Mouse (Mus musculus) midbrain, embryonic 11.5 days (tissue): ENCODE results near the gene Prkn. TPM values are rescaled to one million over a fixed set of nuclear protein-coding genes. Genes with fewer than 3 reads are reported as not detected.

ENCODE experiments used
- ATAC-seq: fragments of 200-750 bp; cut with Nextera tagmentation; 2 replicates; pipeline ENCODE4 v1.8.0; 2017; ENCODE audit warnings: moderate TSS enrichment, moderate library complexity; ENCODE audit not compliant: low FRiP score
- DNase-seq: peaks from one replicate; pipeline ENCODE4 v3.0.0; 2015; ENCODE audit warnings: low spot score; ENCODE audit errors: missing footprints
- H3K27ac ChIP-seq: fragments of 300-500 bp; sonication (generic); 2 replicates; pipeline ENCODE4 v1.5.1; 2014; ENCODE audit warnings: low read depth, low read length
- H3K27me3 ChIP-seq: fragments of 300-500 bp; sonication (generic); 2 replicates; pipeline ENCODE4 v1.6.1; 2014; ENCODE audit warnings: mild to moderate bottlenecking, low read length, moderate library complexity, mixed read lengths; ENCODE audit not compliant: control insufficient read depth, insufficient read depth
- H3K36me3 ChIP-seq: fragments of 300-500 bp; sonication (generic); 2 replicates; pipeline ENCODE4 v1.6.1; 2014; ENCODE audit warnings: mild to moderate bottlenecking, low read length, moderate library complexity, mixed read lengths; ENCODE audit not compliant: control insufficient read depth, insufficient read depth
- H3K4me1 ChIP-seq: fragments of 300-500 bp; sonication (generic); 2 replicates; pipeline ENCODE4 v1.6.1; 2014; ENCODE audit warnings: low read length; ENCODE audit not compliant: control insufficient read depth, insufficient read depth
- H3K4me2 ChIP-seq: fragments of 300-500 bp; sonication (generic); 2 replicates; pipeline ENCODE4 v1.6.1; 2014; ENCODE audit warnings: mild to moderate bottlenecking, moderate library complexity
- H3K4me3 ChIP-seq: fragments of 300-500 bp; sonication (generic); 2 replicates; pipeline ENCODE4 v1.5.1; 2014; ENCODE audit warnings: low read depth, low read length
- H3K9ac ChIP-seq: fragments of 300-500 bp; sonication (generic); 2 replicates; pipeline ENCODE4 v1.6.1; 2014; ENCODE audit warnings: low read length
- H3K9me3 ChIP-seq: fragments of 300-500 bp; sonication (generic); 2 replicates; pipeline ENCODE4 v1.6.1; 2016; ENCODE audit warnings: low read length; ENCODE audit not compliant: control insufficient read depth
- WGBS: fragments of 180-500 bp; shearing (Covaris S2); extraction: QIAGEN DNeasy Blood & Tissue Kit; methylation state at CpG from one replicate; pipeline ENCODE4 v1.1.7; 2014; 5-methylcytosine and 5-hydroxymethylcytosine counted together
- polyA plus RNA-seq: library from polyadenylated mRNA; unstranded; fragments of >200 nt; fragmentation: Nextera tagmentation; extraction: Ambion mirVana; gene quantifications from 2 replicates; pipeline ENCODE4 v1.2.1, GENCODE M21; 2014

Prkn gene
- polyA plus RNA-seq, 1 experiment from 2014 or later, result 0.82 TPM

DNA sequence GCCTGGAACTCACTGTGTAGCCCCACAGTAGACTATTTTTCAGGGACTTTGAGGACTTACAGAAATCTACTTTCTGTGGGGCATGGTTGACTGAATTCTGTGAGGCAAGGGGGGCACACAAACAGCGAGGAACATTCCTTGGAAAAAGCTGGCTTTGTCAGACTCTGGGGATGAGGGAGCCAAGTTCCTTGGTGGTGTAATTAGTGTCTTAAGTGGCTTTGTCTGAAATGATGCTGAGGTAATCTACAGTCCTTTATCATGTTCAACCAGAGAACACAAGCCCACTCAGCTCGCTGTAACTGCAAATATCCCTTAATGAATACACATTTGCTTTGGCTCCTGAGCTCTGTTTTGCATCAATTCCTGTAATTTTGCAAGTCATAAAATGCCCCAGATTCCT lies 888.1 kb downstream of the Prkn start:
- H3K9ac ChIP-seq, result no peak overlapping the region
- no peaks in the 10 kb centered on the region for H3K27me3 ChIP-seq
- 75% methylated on average over 2 of the region's 2 CpGs for WGBS
- no peak for DNase-seq
- H3K27ac ChIP-seq, result no peak overlapping the region
- ATAC-seq, result no peak
- H3K36me3 ChIP-seq, result no peaks in the 10 kb centered on the region
- H3K4me1 ChIP-seq, result peaks cover 10% of the 10 kb centered on the region
- no peak overlapping the region for H3K4me3 ChIP-seq
- no peaks in the 10 kb centered on the region for H3K9me3 ChIP-seq
- no peak overlapping the region for H3K4me2 ChIP-seq

DNA sequence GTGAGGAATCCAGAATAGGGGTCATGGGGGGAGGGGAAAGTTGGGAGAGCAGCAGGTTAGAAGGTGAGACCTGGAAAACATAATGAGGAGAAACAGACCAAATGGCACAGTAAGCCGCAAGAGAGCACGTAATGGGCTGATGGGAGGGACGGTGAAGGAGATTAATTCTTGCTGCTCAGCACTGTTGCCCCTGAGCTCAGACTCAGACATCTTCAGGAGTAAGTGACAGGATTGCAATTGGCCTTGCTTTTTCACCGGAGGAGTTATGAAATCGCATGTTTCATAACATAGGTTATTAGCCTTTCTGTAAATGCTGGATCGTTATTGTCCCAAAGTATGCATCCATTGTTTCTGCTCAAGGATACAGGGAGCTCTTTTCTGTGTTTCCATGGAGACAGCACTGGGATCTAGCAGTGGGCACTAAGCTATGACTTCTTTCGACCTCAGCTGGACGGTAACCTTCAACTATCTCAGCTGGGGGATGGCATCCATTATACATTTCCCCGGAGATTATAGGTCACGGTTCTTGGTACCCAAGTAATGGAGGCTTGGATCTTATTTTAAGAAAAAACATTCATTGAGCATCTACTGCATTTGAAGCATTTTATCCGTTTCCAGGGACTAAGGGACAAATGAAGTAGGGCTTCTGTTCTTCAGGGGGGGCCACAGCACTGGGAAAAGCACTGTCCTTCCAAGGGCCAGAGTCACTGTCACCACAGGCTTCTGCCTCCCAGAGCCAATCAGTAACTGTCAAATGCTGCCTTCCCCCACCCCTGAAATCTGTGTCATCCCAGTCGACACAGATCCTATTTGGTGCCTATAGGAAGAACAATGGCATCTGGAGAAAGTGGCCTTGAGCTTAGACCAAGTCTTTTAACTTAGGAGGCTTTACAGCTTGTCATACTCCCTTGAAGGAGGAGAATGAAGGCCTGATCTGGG lies 890.7 kb downstream of the Prkn start:
- H3K9me3 ChIP-seq, result no peaks in the 10 kb centered on the region
- 42% methylated on average over 12 of the region's 12 CpGs for WGBS
- no peaks in the 10 kb centered on the region for H3K27me3 ChIP-seq
- peak; percentile 84 for DNase-seq
- no peak overlapping the region for H3K4me3 ChIP-seq
- peak overlapping the region; percentile 37; the same call in 1 of the 2 replicates for H3K27ac ChIP-seq
- peak; percentile 59 for ATAC-seq
- H3K4me1 ChIP-seq, result peaks cover 10% of the 10 kb centered on the region
- no peak overlapping the region for H3K4me2 ChIP-seq
- H3K9ac ChIP-seq, result no peak overlapping the region
- no peaks in the 10 kb centered on the region for H3K36me3 ChIP-seq

DNA sequence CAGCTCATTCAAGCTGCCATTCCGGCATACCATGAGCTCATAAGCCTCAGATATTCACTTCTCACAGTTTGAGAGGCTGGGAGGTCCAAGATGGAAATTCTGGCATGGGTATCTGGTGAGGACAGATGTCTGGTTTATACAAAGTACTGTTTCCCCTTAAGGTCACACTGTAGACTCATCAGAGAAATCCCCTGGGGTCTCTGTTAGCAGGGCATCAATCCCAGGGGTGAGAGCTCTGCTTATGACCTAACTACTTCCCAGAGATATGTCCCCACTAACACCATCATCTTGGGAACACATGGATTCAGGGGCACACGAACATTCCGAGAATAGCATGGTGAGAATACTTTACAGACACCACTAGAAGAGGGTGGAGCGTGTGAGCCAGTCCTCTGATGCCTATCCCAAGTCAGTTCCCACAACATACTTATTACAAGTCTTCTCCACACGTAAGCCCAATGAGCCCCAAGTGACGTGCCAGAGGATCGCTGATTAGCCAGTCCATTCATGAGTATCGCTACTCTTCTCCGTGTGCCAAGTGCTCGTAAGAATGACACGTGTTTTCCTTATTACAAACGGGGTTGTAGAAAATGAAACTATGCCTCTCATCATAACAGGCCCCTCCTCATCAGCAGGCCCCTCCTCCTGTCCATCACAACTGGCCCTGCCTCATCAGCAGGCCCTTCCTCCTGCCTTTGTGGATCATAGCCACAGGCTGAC lies 895.1 kb downstream of the Prkn start:
- ATAC-seq, result no peak
- H3K36me3 ChIP-seq, result no peaks in the 10 kb centered on the region
- no peaks in the 10 kb centered on the region for H3K9me3 ChIP-seq
- no peak overlapping the region for H3K4me2 ChIP-seq
- H3K4me1 ChIP-seq, result peaks cover 10% of the 10 kb centered on the region
- H3K27ac ChIP-seq, result no peak overlapping the region
- no peak overlapping the region for H3K4me3 ChIP-seq
- no peaks in the 10 kb centered on the region for H3K27me3 ChIP-seq
- no peak overlapping the region for H3K9ac ChIP-seq
- 92% methylated on average over 12 of the region's 12 CpGs for WGBS
- DNase-seq, result peak; percentile 82

DNA sequence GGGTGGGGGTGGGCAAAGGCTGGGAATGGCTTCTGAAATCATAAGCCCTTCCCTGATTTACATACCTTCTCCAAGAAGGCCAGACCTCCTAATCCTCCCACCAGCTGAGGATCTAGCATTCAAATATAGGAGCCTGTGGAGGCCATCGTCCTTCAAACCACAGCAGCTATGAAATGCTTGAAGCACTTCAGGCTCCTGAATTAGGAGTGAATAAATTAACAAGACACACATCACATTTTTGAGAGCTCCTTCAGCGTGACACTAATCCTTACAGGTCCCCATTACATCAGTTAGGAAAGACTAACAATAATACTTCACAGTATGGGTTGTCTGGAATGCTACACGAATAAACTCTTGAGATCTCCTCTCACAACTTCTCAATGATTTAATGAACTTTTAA lies 896.3 kb downstream of the Prkn start:
- H3K9ac ChIP-seq, result no peak overlapping the region
- H3K4me2 ChIP-seq, result no peak overlapping the region
- ATAC-seq (peak; percentile 38; the same call in 1 of the 2 replicates), DNase-seq (peak; percentile 69)
- H3K27ac ChIP-seq, result no peak overlapping the region
- no peaks in the 10 kb centered on the region for H3K36me3 ChIP-seq
- no peaks in the 10 kb centered on the region; the same call in none of the 2 replicates for H3K4me1 ChIP-seq
- H3K27me3 ChIP-seq, result no peaks in the 10 kb centered on the region
- H3K4me3 ChIP-seq, result no peak overlapping the region
- H3K9me3 ChIP-seq, result no peaks in the 10 kb centered on the region
- 42% methylated on average over 3 of the region's 3 CpGs for WGBS

DNA sequence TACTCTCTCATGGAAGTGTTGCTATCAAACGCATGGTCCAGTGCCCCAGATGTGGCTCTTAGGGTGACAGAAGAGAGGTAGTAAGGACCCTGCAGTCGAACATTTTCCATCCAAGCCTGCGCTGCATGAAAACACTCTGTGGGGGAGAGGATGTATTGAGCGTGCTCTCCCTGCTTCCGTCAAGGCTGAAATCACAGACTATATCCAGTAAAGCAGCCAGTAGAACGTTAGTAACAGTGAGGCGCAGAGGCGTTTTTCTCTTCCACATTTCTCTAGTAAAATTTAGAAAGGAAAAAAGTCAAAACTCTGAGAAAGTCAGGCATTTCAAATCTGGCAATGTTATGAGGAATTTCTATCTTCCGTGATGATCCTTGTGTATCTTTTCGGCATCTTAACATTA lies 897.7 kb downstream of the Prkn start:
- Histone ChIP-seq H3K9ac (no peak overlapping the region), H3K27me3 (no peaks in the 10 kb centered on the region), H3K9me3 (no peaks in the 10 kb centered on the region), H3K27ac (no peak overlapping the region), H3K4me1 (no peaks in the 10 kb centered on the region; the same call in 1 of the 2 replicates), H3K4me2 (no peak overlapping the region), H3K36me3 (no peaks in the 10 kb centered on the region), H3K4me3 (no peak overlapping the region)
- WGBS, result 94% methylated on average over 10 of the region's 10 CpGs
- DNase-seq, result no peak
- ATAC-seq, result no peak

DNA sequence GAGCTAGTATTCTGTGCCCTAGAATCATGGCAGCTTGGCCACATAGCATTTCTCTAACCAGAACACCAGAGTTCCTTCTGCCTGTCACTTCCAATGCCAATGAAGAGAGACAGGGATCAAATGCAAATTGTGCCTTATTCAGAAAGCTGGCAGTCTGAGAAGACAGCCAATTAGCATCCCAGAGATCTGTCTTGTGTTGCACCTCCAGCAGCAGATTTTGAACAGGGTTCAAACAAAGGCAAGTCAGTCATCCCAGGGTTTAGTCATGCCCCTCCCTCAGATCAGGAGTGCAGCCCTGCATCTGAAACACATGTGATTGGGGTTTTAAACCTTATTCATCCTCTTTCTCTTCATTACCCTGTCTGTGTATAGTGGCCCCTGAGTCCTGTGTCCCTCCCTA lies 900.5 kb downstream of the Prkn start:
- Histone ChIP-seq H3K27ac (no peak overlapping the region), H3K4me1 (no peaks in the 10 kb centered on the region; the same call in 1 of the 2 replicates), H3K9me3 (no peaks in the 10 kb centered on the region), H3K36me3 (no peaks in the 10 kb centered on the region), H3K4me2 (no peak overlapping the region), H3K9ac (no peak overlapping the region), H3K27me3 (no peaks in the 10 kb centered on the region), H3K4me3 (no peak overlapping the region)
- DNase-seq (no peak), ATAC-seq (no peak)

DNA sequence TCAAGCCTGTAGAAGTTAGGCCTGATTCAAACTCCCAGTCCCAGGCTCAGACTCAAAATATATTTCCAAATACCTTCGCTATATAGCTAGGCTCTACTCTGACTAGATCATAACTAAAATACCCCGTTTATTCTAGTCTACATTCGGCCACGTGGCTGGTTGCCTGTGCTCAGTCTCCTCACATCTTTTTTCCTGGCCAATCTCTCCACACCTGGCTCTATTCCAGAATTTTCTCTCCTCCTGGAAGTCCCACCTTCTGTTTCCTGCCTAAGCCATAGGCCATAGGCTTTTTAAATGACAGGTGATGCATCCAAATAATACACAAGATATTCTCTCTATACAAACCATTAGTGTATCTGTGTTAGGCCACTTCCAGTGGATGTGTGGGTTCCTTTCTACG lies 901.0 kb downstream of the Prkn start:
- no peak overlapping the region for H3K9ac ChIP-seq
- H3K9me3 ChIP-seq, result no peaks in the 10 kb centered on the region
- no peak overlapping the region for H3K4me3 ChIP-seq
- no peaks in the 10 kb centered on the region for H3K36me3 ChIP-seq
- no peaks in the 10 kb centered on the region; the same call in 1 of the 2 replicates for H3K4me1 ChIP-seq
- H3K27me3 ChIP-seq, result no peaks in the 10 kb centered on the region
- 93% methylated on average over 5 of the region's 5 CpGs for WGBS
- DNase-seq, result no peak
- no peak overlapping the region for H3K4me2 ChIP-seq
- ATAC-seq, result no peak
- no peak overlapping the region for H3K27ac ChIP-seq

DNA sequence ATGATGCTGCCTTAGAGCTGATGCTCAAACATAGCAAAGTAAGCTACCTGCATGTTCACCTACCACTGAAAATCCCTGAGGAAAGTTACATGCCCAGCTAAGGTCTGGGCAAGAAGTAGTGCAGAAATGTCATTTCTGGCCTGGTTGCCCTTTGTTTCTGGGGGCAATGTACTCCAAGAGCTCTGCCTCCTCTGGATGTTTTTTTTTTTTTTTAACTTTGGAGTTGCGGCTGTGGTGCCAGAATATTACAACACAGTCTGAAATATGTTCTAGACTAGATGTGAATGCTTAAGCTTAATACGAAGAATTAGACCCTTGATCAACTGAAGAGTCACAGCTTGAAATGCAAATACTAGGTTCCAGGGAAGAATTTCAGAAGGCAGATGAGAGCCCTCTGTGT lies 911.1 kb downstream of the Prkn start:
- H3K36me3 ChIP-seq, result no peaks in the 10 kb centered on the region
- no peak overlapping the region for H3K9ac ChIP-seq
- 93% methylated on average over 2 of the region's 2 CpGs for WGBS
- H3K4me1 ChIP-seq, result no peaks in the 10 kb centered on the region; the same call in 1 of the 2 replicates
- no peak overlapping the region for H3K4me3 ChIP-seq
- H3K9me3 ChIP-seq, result no peaks in the 10 kb centered on the region
- no peaks in the 10 kb centered on the region for H3K27me3 ChIP-seq
- no peak overlapping the region for H3K4me2 ChIP-seq
- DNase-seq, result no peak
- no peak overlapping the region for H3K27ac ChIP-seq
- no peak for ATAC-seq

DNA sequence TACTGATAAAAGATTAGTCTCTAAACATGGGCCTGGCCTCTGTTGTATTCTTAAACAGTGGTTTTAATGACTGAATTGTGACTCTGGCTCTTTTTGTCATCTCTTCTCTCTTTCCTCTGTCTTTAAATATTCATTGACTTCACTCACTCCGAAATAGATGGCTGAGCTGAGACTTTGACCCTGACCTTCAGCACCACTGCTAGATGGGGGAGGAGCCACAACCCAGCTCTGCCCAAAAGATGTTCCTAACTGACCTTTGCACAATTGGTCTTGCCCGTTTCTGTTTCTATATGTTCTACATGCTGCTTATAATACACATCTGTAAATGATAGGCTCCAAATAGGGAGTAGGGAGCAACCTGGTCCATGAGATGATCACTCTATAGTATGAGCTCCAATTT lies 912.5 kb downstream of the Prkn start:
- ATAC-seq (no peak), DNase-seq (no peak)
- no peaks in the 10 kb centered on the region for H3K9me3 ChIP-seq
- no peaks in the 10 kb centered on the region for H3K36me3 ChIP-seq
- no peak overlapping the region for H3K4me2 ChIP-seq
- H3K9ac ChIP-seq, result no peak overlapping the region
- no peak overlapping the region for H3K4me3 ChIP-seq
- no peak overlapping the region for H3K27ac ChIP-seq
- 43% methylated on average over 2 of the region's 2 CpGs for WGBS
- H3K4me1 ChIP-seq, result no peaks in the 10 kb centered on the region; the same call in 1 of the 2 replicates
- H3K27me3 ChIP-seq, result no peaks in the 10 kb centered on the region
